Mouse (Mus musculus) intestine, postnatal 0 days (tissue): ENCODE results near the gene Dst. TPM values are rescaled to one million over a fixed set of nuclear protein-coding genes. Genes with fewer than 3 reads are reported as not detected.

ENCODE experiments used
- ATAC-seq: fragments of 200-750 bp; cut with Nextera tagmentation; 2 replicates; pipeline ENCODE4 v1.8.0; 2017; ENCODE audit warnings: mild to moderate bottlenecking, moderate TSS enrichment, moderate library complexity
- H3K27ac ChIP-seq: fragments of 300-500 bp; sonication (generic); 2 replicates; pipeline ENCODE4 v1.5.1; 2014; ENCODE audit warnings: mild to moderate bottlenecking, low read depth, low read length, moderate library complexity
- H3K27me3 ChIP-seq: fragments of 300-500 bp; sonication (generic); replicated peaks from 2 replicates; pipeline ENCODE4 v1.6.1; 2014; ENCODE audit warnings: low read length, mixed read lengths; ENCODE audit not compliant: control insufficient read depth, insufficient read depth
- H3K36me3 ChIP-seq: fragments of 300-500 bp; sonication (generic); 2 replicates; pipeline ENCODE4 v1.6.1; 2014; ENCODE audit warnings: mild to moderate bottlenecking, moderate library complexity; ENCODE audit not compliant: control insufficient read depth, insufficient read depth
- H3K4me1 ChIP-seq: fragments of 300-500 bp; sonication (generic); replicated peaks from 2 replicates; pipeline ENCODE4 v1.6.1; 2014; ENCODE audit warnings: antibody characterized with exemption, low read length, mixed read lengths; ENCODE audit not compliant: control insufficient read depth, insufficient read depth
- H3K4me2 ChIP-seq: fragments of 300-500 bp; sonication (generic); replicated peaks from 2 replicates; pipeline ENCODE4 v1.6.1; 2014; ENCODE audit warnings: low read depth, mild to moderate bottlenecking, moderate library complexity
- H3K4me3 ChIP-seq: fragments of 300-500 bp; sonication (generic); 2 replicates; pipeline ENCODE4 v1.5.1; 2014; ENCODE audit warnings: low read depth, low read length
- H3K9ac ChIP-seq: fragments of 300-500 bp; sonication (generic); 2 replicates; pipeline ENCODE4 v1.6.1; 2014; ENCODE audit warnings: mild to moderate bottlenecking, low read depth, low read length
- H3K9me3 ChIP-seq: fragments of 300-500 bp; sonication (generic); 2 replicates; pipeline ENCODE4 v1.6.1; 2016; ENCODE audit warnings: mixed run types; ENCODE audit not compliant: control insufficient read depth
- CTCF ChIP-seq: sonication (generic); IDR thresholded peaks from 2 replicates; pipeline ENCODE4 v1.5.1; 2016; ENCODE audit warnings: low read depth, mild to moderate bottlenecking, control low read depth, antibody characterized with exemption, moderate library complexity
- WGBS: fragments of 180-500 bp; shearing (Covaris S2); extraction: QIAGEN DNeasy Blood & Tissue Kit; methylation state at CpG from one replicate; pipeline ENCODE4 v1.1.7; 2014; 5-methylcytosine and 5-hydroxymethylcytosine counted together
- polyA plus RNA-seq: library from polyadenylated mRNA; unstranded; fragments of >200 nt; fragmentation: Nextera tagmentation; extraction: Ambion mirVana; gene quantifications from 2 replicates; pipeline ENCODE4 v1.2.1, GENCODE M21; 2015

The Dst gene
- polyA plus RNA-seq, 1 experiment from 2014 or later = 19.0 TPM

- no peaks in the 10 kb centered on the region for H3K36me3 ChIP-seq
- H3K27me3 ChIP-seq = no peaks in the 10 kb centered on the region
- no peak overlapping the region for H3K4me2 ChIP-seq
- H3K9ac ChIP-seq = no peak overlapping the region
- ATAC-seq = no peak
- H3K4me1 ChIP-seq = no peaks in the 10 kb centered on the region
- no peaks in the 10 kb centered on the region for H3K9me3 ChIP-seq
- no peak overlapping the region for H3K27ac ChIP-seq
- 86% methylated on average over 14 of the region's 14 CpGs for WGBS
- no peak for TF ChIP-seq CTCF
- no peak overlapping the region for H3K4me3 ChIP-seq
Observed at GRCm38 (mm10) chr1:33932845-33933499, 24.9 kb downstream of the Dst start.

GRCm38 (mm10) chr1:33935946-33936345, 27.9 kb downstream of the Dst start:
- Histone ChIP-seq H3K27me3 (no peaks in the 10 kb centered on the region), H3K9ac (no peak overlapping the region), H3K9me3 (no peaks in the 10 kb centered on the region), H3K27ac (no peak overlapping the region), H3K4me2 (no peak overlapping the region), H3K36me3 (no peaks in the 10 kb centered on the region), H3K4me1 (no peaks in the 10 kb centered on the region), H3K4me3 (no peak overlapping the region)
- ATAC-seq = no peak
- WGBS = 82% methylated on average over 3 of the region's 3 CpGs
- TF ChIP-seq CTCF = no peak

GRCm38 (mm10) chr1:33939828-33940227, 31.8 kb downstream of the Dst start:
- Histone ChIP-seq H3K36me3 (no peaks in the 10 kb centered on the region), H3K4me2 (no peak overlapping the region), H3K27ac (no peak overlapping the region), H3K9me3 (no peaks in the 10 kb centered on the region), H3K27me3 (no peaks in the 10 kb centered on the region), H3K9ac (no peak overlapping the region), H3K4me3 (no peak overlapping the region), H3K4me1 (no peaks in the 10 kb centered on the region)
- ATAC-seq = no peak
- WGBS = 70% methylated on average over 5 of the region's 5 CpGs
- TF ChIP-seq CTCF = no peak

GRCm38 (mm10) chr1:33940364-33940928, 32.4 kb downstream of the Dst start:
- Histone ChIP-seq H3K27me3 (no peaks in the 10 kb centered on the region), H3K36me3 (no peaks in the 10 kb centered on the region), H3K4me1 (no peaks in the 10 kb centered on the region), H3K4me3 (no peak overlapping the region), H3K9me3 (no peaks in the 10 kb centered on the region), H3K4me2 (no peak overlapping the region), H3K27ac (no peak overlapping the region), H3K9ac (no peak overlapping the region)
- 79% methylated on average over 11 of the region's 11 CpGs for WGBS
- ATAC-seq = no peak
- no peak for TF ChIP-seq CTCF

GRCm38 (mm10) chr1:33942638-33943037, 34.6 kb downstream of the Dst start:
- H3K9me3 ChIP-seq = no peaks in the 10 kb centered on the region
- WGBS = 92% methylated on average over 8 of the region's 8 CpGs
- no peak overlapping the region for H3K4me2 ChIP-seq
- no peak overlapping the region for H3K9ac ChIP-seq
- no peak for ATAC-seq
- TF ChIP-seq CTCF = no peak
- H3K4me1 ChIP-seq = no peaks in the 10 kb centered on the region
- no peak overlapping the region for H3K4me3 ChIP-seq
- no peak overlapping the region for H3K27ac ChIP-seq
- H3K27me3 ChIP-seq = no peaks in the 10 kb centered on the region
- H3K36me3 ChIP-seq = no peaks in the 10 kb centered on the region

- Histone ChIP-seq H3K36me3 (no peaks in the 10 kb centered on the region), H3K9me3 (no peaks in the 10 kb centered on the region), H3K4me3 (no peak overlapping the region), H3K4me1 (no peaks in the 10 kb centered on the region), H3K9ac (no peak overlapping the region), H3K4me2 (no peak overlapping the region), H3K27me3 (no peaks in the 10 kb centered on the region), H3K27ac (no peak overlapping the region)
- TF ChIP-seq CTCF = peak; percentile 48
- no peak for ATAC-seq
- WGBS = 68% methylated on average over 2 of the region's 2 CpGs
Observed at GRCm38 (mm10) chr1:33943943-33944342, 35.9 kb downstream of the Dst start.
